Comparison of ENCODE assay signal across 8 mouse cellular contexts in genomic region chr8:122229819-122230711, GRCm38 (mm10). TPM values are rescaled to one million over a fixed set of nuclear protein-coding genes. Genes with fewer than 3 reads are reported as not detected.
A peak's percentile ranks its signal among the peaks of the same experiment; 100 is the strongest.
DNase-seq lines count a peak whose midpoint lies in the region; ATAC-seq and TF ChIP-seq lines count a peak whose summit lies in the region.

No protein-coding gene starts in this region.

- under 1% methylated on average over 75 of the region's 98 CpGs for WGBS in liver, embryonic 14.5 days (ENCODE audit: insufficient replicate concordance)
- 3% methylated on average over 90 of the region's 98 CpGs for WGBS in olfactory bulb, adult 2 months

- H3K36me3 ChIP-seq in liver, embryonic 14.5 days (replicated peaks; ENCODE audit: control insufficient read depth, insufficient read depth, low read depth), result no peaks in the 10 kb centered on the region

- peak overlapping the region; percentile 45 for H3K4me2 ChIP-seq in liver, embryonic 14.5 days (ENCODE audit: low read depth)

- H3K27ac ChIP-seq in layer of hippocampus, adult 2 months, result peak overlapping the region; percentile 78
- H3K27ac ChIP-seq in embryonic fibroblast, embryonic 13.5 days (ENCODE audit: insufficient read depth, low read length), result peak overlapping the region; percentile 66
- H3K27ac ChIP-seq in liver, embryonic 14.5 days, result no peak overlapping the region
- H3K27ac ChIP-seq in olfactory bulb, adult 2 months (ENCODE audit: insufficient read depth, low read depth, low read length), result no peak overlapping the region

- TF ChIP-seq POLR2A in embryonic fibroblast, embryonic 13.5 days (IDR thresholded peaks at IDR 0.05; ENCODE audit: low read depth, low read length), result peak; percentile 55; the same call in 1 of the 2 replicates
- no peak for TF ChIP-seq POLR2A in olfactory bulb, adult 2 months (IDR thresholded peaks at IDR 0.05; ENCODE audit: insufficient read depth, low read depth, low read length)

- TF ChIP-seq EP300 in liver, embryonic 14.5 days (IDR thresholded peaks at IDR 0.05; ENCODE audit: low read depth), result no peak

- DNase-seq in layer of hippocampus, adult 2 months (ENCODE audit: low spot score in 2 of 2), result no peak
- DNase-seq in layer of hippocampus, adult 18-20 months (ENCODE audit: low spot score in 2 of 2), result no peak
- peak; percentile 27 for DNase-seq in ZHBTc4 (ENCODE audit: low read depth, low spot score)
- peak; percentile 45 for DNase-seq in heart, postnatal 4 days
- DNase-seq in liver, embryonic 14.5 days (ENCODE audit: low read depth in 3 of 3, low spot score in 3 of 3), result no peak
- no peak for DNase-seq in left cerebral cortex, adult 8-10 months (ENCODE audit: low spot score in 2 of 2)

- peaks cover 12% of the 10 kb centered on the region for H3K4me1 ChIP-seq in embryonic fibroblast, embryonic 13.5 days (ENCODE audit: control insufficient read depth, insufficient read depth, low read length)
- no peaks in the 10 kb centered on the region for H3K4me1 ChIP-seq in liver, embryonic 14.5 days (replicated peaks; ENCODE audit: control insufficient read depth in 2 of 2, insufficient read depth in 2 of 2, low read length in 1 of 2)
- peaks cover 37% of the 10 kb centered on the region for H3K4me1 ChIP-seq in olfactory bulb, adult 2 months (ENCODE audit: control insufficient read depth, insufficient read depth, low read length)

- peaks cover 39% of the 10 kb centered on the region for H3K27me3 ChIP-seq in liver, embryonic 14.5 days (ENCODE audit: control insufficient read depth, insufficient read depth, low read length)

- no peak overlapping the region for H3K9ac ChIP-seq in liver, embryonic 14.5 days (replicated peaks)

- no peak for ATAC-seq in liver, embryonic 14.5 days (ENCODE audit: insufficient read depth)

- H3K4me3 ChIP-seq in layer of hippocampus, adult 2 months, result peak overlapping the region; percentile 62
- peak overlapping the region; percentile 57 for H3K4me3 ChIP-seq in embryonic fibroblast, embryonic 13.5 days (ENCODE audit: insufficient read depth, low read length)
- H3K4me3 ChIP-seq in liver, embryonic 14.5 days (ENCODE audit: insufficient read depth in 1 of 2, low read depth in 2 of 2, low read length in 2 of 2), result peak overlapping the region; percentile 20 to 40
- H3K4me3 ChIP-seq in olfactory bulb, adult 2 months (ENCODE audit: insufficient read depth, low read depth, low read length), result peak overlapping the region; percentile 56

- TF ChIP-seq CTCF in layer of hippocampus, adult 2 months (conservative IDR thresholded peaks at IDR 0.05), result no peak
- no peak for TF ChIP-seq CTCF in embryonic fibroblast, embryonic 13.5 days (IDR thresholded peaks at IDR 0.05; ENCODE audit: borderline replicate concordance, insufficient read depth, low read length)
- no peak for TF ChIP-seq CTCF in liver, embryonic 14.5 days (IDR thresholded peaks at IDR 0.05; ENCODE audit: low read depth)
- no peak for TF ChIP-seq CTCF in olfactory bulb, adult 2 months (IDR thresholded peaks at IDR 0.05; ENCODE audit: insufficient read depth, low read depth, low read length)

- no peaks in the 10 kb centered on the region for H3K9me3 ChIP-seq in liver, embryonic 14.5 days (ENCODE audit: control insufficient read depth, low read length)

RNA-seq across cellular contexts. Expression of gene Zfpm1, which starts 51.9 kb away (rescaled TPM):
- 10 to 100 TPM; 45.1 to 45.6 TPM for total RNA-seq in layer of hippocampus, adult 2 months (2021)
- 10 to 100 TPM; 43.7 to 52.2 TPM for total RNA-seq in layer of hippocampus, adult 18-20 months (2021)
- 10.3 and 12.6 TPM in 2 replicates for polyA plus RNA-seq in embryonic fibroblast, embryonic 13.5 days (2011; ENCODE audit: insufficient read length, low read depth, missing spikeins)
- 10 to 100 TPM; 45.7 to 47.0 TPM for total RNA-seq in heart, postnatal 4 days (2021)
- 69.6 and 80.3 TPM in 2 replicates for polyA plus RNA-seq in liver, embryonic 14.5 days (2012; rRNA removed)
- polyA plus RNA-seq in liver, embryonic 14.5 days (2014; fragmentation: Nextera tagmentation; extraction: Ambion mirVana), result 13.3 and 16.2 TPM in 2 replicates
- polyA plus RNA-seq in olfactory bulb, adult 2 months (2012; ENCODE audit: insufficient read depth, insufficient read length, low replicate concordance, missing spikeins), result not detected in 2 replicates
- 10 to 100 TPM; 38.9 to 50.1 (median 44.4) TPM for total RNA-seq in left cerebral cortex, adult 8-10 months (2022)

Comparison
In these comparisons a context has a peak if more than half of its experiments do, and no peak if none do; other contexts are left out.
1. DNase-seq: peak in ZHBTc4 (single experiment) and heart, postnatal 4 days (single experiment); none in layer of hippocampus, adult 2 months (0 of 2), layer of hippocampus, adult 18-20 months (0 of 2), liver, embryonic 14.5 days (0 of 3) and left cerebral cortex, adult 8-10 months (0 of 2).
2. H3K27ac ChIP-seq: peak in layer of hippocampus, adult 2 months (single experiment) and embryonic fibroblast, embryonic 13.5 days (single experiment); none in liver, embryonic 14.5 days (single experiment) and olfactory bulb, adult 2 months (single experiment).
3. Peak in every context shown above with its lines, with median percentiles within 50 percentile points of each other: H3K4me3 ChIP-seq.